Mouse (Mus musculus) spleen, embryonic (tissue): ENCODE results near the gene Ly6c2.
"Not testable (repeated sequence)": the region's sequence is repeated elsewhere in the genome, so short reads cannot be mapped to it uniquely, and the experiment has no call there.

Experiments used
- CTCF ChIA-PET: fragments of 350-600 bp; sonication (Branson Sonifier 250); formaldehyde crosslinking; loops from one replicate; lab custom pipeline; 2022; lab: Charles Lee

The Ly6c2 gene

GRCm38 (mm10) chr15:75111861-75112630 lies at the start of gene Ly6c2:
Ly6c2 (minus strand) TSS chr15:75111970.
- CTCF ChIA-PET: not testable (repeated sequence)

DNA sequence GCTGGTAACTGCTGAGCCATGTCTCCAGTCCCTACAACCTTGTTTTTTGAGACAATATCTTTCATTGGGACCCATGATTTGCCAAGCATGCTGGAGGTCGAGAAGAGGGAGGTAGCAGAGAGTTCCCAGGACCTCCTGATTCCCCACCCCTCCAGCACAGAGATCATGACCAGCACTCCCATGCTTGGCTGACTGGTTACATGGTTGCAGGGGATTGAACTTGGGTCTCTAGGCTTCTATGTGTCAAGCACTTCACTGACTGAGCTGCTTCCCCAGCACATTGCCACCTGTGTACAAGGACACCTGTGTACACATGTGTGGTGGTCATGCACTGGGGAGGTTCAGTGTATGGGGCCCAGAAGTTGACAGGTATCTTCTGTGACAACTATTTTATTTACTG lies 45.9 kb upstream of the Ly6c2 start:
- CTCF ChIA-PET: no interaction called here

GRCm38 (mm10) chr15:75154940-75155339 lies 43.2 kb upstream of the Ly6c2 start, which contains the start of gene Ly6g:
Ly6g (plus strand) TSS chr15:75155240.
- CTCF ChIA-PET: no interaction called here

GRCm38 (mm10) chr15:75153087-75153486 lies 41.3 kb upstream of the Ly6c2 start:
- CTCF ChIA-PET: no interaction called here

DNA sequence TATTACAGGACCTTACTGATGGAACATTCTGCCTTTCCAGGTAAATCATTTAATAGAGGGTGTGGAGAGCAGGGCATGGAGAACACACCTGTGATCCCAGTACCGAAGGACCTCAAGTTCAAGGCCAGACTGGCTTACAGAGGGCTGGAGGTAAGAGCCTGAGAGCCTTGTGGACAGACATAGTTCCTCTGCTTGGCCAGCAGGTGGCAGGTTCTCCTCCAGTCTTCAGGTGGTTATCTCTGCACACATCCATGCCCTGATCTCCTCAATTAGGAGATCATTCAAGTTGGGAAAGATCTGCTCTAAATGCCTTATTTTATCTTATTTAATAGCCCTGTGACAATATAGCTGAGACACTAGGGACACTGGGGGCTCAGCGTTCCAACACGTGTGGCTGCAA lies 32.0 kb upstream of the Ly6c2 start:
- CTCF ChIA-PET: interaction anchor here (0.6 to 1.4 kb wide), 4 partner anchors 33 to 455 kb away, joined by 3 to 9 read pairs (median 3); no protein-coding TSS in a partner anchor

GRCm38 (mm10) chr15:75141812-75142360 lies 30.1 kb upstream of the Ly6c2 start:
- CTCF ChIA-PET: interaction anchor here (0.6 kb wide), 1 partner anchor 760 kb away, joined by 4 read pairs; no protein-coding TSS in a partner anchor

GRCm38 (mm10) chr15:75137739-75138138 lies 26.0 kb upstream of the Ly6c2 start:
- CTCF ChIA-PET: not testable (repeated sequence)

GRCm38 (mm10) chr15:75135090-75135783 lies 23.5 kb upstream of the Ly6c2 start:
- CTCF ChIA-PET: not testable (repeated sequence)

GRCm38 (mm10) chr15:75132346-75132745 lies 20.6 kb upstream of the Ly6c2 start:
- CTCF ChIA-PET: not testable (repeated sequence)

DNA sequence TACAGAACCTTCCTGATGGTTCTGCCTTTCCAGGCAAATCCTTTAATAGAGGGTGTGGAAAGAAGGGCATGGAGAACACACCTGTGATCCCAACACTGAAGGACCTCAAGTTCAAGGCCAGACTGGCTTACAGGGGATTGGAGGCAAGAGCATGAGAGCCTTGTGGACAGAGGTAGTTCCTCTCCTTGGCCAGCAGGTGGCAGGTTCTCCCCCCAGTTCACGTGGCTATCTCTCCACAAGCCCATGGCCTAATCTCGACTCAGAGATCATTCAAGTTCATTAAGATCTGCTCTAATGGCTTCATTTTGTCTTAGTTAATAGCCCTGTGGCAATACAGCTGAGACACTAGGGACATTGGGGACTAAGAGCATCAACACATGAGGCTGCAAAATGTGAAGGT lies 8.3 kb upstream of the Ly6c2 start:
- CTCF ChIA-PET: no interaction called here

DNA sequence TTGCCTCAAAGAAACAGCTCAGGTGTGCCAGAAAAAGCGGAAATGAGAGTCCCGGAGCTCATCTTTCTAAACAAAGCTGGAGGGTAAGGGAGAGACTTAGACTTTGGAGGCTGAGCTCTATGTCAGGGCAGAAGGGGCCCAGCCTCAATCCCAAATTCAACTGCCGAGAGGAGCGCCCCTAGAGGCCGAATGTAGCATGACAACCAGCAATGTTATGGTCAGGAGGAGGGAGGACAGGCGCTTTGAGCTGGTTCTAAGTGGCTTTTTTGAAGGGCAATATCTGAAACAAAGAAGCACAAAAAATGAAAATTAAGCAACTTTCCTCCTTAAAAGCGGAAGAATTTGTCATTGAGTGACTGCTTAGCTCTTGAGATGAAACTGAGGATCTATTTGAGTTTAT lies 7.0 kb upstream of the Ly6c2 start:
- CTCF ChIA-PET: not testable (repeated sequence)

- CTCF ChIA-PET: not testable (repeated sequence)
These were observed 5.7 kb upstream of the Ly6c2 start for GRCm38 (mm10) chr15:75117481-75117880.

GRCm38 (mm10) chr15:75116525-75116924 lies 4.8 kb upstream of the Ly6c2 start:
- CTCF ChIA-PET: no interaction called here

GRCm38 (mm10) chr15:75110424-75110823 lies 1.3 kb downstream of the Ly6c2 start:
- CTCF ChIA-PET: not testable (repeated sequence)

GRCm38 (mm10) chr15:75099261-75099660 lies 12.5 kb downstream of the Ly6c2 start:
- CTCF ChIA-PET: no interaction called here

GRCm38 (mm10) chr15:75088041-75088440 lies 23.7 kb downstream of the Ly6c2 start:
- CTCF ChIA-PET: not testable (repeated sequence)

DNA sequence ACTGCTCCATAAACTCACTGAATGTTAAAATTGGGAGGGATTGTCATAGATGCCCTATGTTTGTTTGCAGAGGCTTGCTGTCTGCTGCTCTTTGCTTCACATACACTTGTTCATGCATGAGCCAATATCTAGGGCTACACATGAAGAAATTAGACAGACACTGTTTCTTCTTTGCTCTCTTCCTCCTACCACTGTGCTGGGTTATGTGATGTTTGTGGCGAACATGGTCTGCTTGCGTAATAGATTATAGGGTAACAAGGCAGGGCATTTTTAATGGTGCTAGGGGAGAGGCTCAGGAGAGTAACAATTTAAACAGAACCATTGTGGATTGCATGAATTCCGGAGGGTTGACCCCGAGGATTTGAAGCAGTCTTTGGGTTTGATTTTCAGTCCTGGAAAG lies 41.8 kb downstream of the Ly6c2 start:
- CTCF ChIA-PET: no interaction called here

DNA sequence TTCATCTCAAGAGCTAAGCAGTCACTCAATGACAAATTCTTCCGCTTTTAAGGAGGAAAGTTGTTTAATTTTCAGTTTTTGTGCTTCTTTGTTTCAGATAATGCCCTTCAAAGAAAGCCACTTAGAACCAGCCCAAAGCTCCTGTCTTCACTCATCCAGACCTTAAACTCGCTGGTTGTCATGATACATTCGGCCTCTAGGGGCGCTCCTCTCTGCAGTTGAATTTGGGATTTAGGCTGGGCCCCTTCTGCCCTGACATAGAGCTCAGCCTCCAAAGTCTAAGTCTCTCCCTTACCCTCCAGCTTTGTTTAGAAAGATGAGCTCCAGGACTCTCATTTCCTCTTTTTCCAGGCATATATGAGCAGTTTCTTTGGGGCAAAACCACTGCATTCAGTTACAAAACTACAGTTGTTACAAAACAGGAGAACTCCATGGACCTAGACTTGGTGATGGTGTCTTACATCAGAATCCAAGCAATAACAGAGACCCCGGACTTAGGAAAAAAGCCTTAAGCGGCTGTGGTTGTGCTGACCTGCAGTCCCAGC lies 49.7 kb downstream of the Ly6c2 start:
- CTCF ChIA-PET: interaction anchor here (0.6 kb wide), 1 partner anchor 293 kb away, joined by 3 read pairs; no protein-coding TSS in a partner anchor

- CTCF ChIA-PET: no interaction called here
These were observed 51.3 kb downstream of the Ly6c2 start for GRCm38 (mm10) chr15:75060505-75060904.
